Mouse (Mus musculus) megakaryocyte, adult 5-6 weeks (primary cell): ENCODE results near the gene Hbb-y. TPM values are rescaled to one million over a fixed set of nuclear protein-coding genes. Genes with fewer than 3 reads are reported as not detected.
A peak's percentile ranks its signal among the peaks of the same experiment; 100 is the strongest.
"Not testable (repeated sequence)": the region's sequence is repeated elsewhere in the genome, so short reads cannot be mapped to it uniquely, and the experiment has no call there.

ENCODE experiments used
- ATAC-seq: 2 replicates; pipeline ENCODE4 v1.8.0; 2016; ENCODE audit warnings: mild to moderate bottlenecking, inconsistent platforms; ENCODE audit not compliant: poor library complexity, severe bottlenecking
- total RNA-seq, 2 experiments: library from RNA; stranded (forward) in 1 of 2; stranded (reverse) in 1 of 2; fragments of 153-499, 151-499 nt in 1 of 2; fragments of 221-1000, 200-1000 nt in 1 of 2; gene quantifications; 2 replicates each; pipeline versions ENCODE4 v1.2.3 to v1.2.4; 2015 to 2017

Gene Hbb-y
- total RNA-seq (2015): not detected in 2 replicates
- total RNA-seq (2017): not detected in 2 replicates

DNA sequence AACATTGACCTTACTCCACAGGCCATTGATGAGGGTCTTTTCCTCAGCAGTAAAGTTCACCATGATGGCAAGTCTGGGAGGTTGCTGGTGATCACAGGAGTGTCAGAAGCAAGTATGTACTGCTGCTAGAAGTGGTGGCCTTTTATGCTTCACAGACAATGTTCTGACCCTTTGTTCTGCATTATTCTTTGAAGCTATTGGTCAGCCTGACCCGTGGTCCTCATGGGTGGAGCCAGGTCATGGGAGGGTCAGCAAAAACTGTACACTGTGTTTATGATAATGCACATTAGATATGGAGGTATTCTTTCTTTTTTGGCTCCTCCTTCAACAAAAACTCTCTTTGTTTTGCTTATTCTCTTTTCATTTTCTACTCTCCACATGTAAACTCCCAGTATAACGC lies at the start of gene Hbb-y:
Gene Hbb-y (minus strand): TSS at position 127 of the 400 bp plus-strand sequence.
- no peak for ATAC-seq

DNA sequence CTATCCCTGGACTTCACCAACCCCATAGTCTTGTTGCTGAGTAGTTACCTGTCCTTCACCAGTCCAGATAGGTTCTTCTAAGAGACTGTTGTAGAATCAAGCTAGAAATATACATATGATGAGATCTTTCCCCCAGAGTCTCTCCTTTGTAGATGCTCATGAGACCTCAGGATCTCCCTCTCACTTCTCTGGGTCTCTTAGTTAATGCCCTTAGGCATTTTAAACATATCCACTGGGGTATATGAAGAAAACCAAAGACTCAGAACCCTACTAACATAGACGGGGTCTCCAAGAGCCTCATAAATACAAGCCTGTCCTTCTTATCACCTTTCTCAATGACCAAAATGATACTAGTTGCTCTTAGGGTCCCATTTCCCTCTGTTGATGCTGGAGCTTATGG lies 41.4 kb upstream of the Hbb-y start, which contains the start of gene Olfr64:
Gene Olfr64 (minus strand): TSS at position 101 of the 400 bp plus-strand sequence.
- ATAC-seq: no peak

GRCm38 (mm10) chr7:103886152-103886551 lies 33.1 kb upstream of the Hbb-y start, which contains the start of gene Olfr66:
TSS of gene Olfr66 (minus strand) at chr7:103886252.
- no peak for ATAC-seq

GRCm38 (mm10) chr7:103877093-103877492 lies 24.1 kb upstream of the Hbb-y start:
- ATAC-seq: no peak

DNA sequence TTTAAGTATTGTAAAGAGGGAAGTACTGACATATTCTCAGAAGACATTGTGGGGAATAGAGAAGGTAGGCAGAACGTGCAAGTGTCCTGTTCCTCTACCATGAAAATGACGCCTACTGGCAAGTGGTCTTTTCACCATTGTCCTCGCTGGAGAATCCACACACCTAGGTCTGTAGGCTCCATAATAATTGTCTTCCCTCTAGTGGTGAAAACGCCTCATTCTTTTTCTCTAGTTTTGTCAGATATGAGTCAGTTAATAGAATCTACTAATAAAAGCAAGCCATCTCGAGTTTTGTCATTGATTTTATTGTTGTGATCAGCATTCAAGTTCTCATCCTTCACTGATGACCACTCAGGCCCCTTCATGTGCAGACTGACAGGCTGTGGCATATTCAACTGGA lies 21.4 kb upstream of the Hbb-y start:
- peak; percentile 31; the same call in 1 of the 2 replicates for ATAC-seq

DNA sequence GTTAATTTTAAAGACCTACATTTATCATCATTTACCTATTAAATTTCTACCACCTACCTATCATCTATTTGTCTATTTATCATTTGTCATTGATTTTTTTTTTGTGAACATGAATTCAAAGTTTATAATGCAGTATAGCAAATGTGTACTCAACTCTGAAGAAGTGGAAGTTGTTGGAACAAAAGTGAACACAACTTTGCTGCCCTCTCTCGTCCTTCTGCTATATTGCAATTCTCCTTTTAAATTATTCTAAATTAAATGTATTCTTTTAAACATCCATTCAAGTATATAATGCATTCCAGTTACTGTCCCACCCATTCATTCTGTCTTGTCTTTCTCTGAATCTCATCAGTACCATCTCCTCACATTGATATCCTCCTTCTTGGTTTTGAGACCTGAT lies 20.0 kb upstream of the Hbb-y start:
- peak; percentile 47; the same call in 1 of the 2 replicates for ATAC-seq

- peak; percentile 62 for ATAC-seq
These were observed 17.7 kb upstream of the Hbb-y start for GRCm38 (mm10) chr7:103870667-103871066.

- ATAC-seq: peak; percentile 23; the same call in 1 of the 2 replicates
These were observed 12.7 kb upstream of the Hbb-y start for GRCm38 (mm10) chr7:103865716-103866115.

DNA sequence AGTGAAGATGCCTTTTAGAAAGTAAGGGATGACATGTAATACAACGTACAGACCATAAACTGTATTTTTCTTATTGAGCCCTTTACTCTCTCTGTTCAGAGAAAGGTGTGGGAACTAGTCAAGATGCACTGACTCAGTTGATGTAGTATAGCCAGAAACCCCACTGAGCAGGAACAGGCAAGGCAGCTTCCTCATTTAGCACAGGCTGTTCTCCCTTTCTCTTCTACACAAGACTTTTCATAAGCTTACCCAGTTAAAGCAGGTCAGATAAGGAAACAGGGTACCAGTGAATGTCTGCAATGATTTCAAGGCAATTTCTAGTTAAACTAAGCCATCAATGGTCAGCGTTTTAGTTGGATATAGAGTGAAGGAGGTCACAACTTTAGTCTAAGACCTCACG lies 8.5 kb upstream of the Hbb-y start:
- ATAC-seq: peak; percentile 67

- ATAC-seq: peak; percentile 86
These were observed 7.8 kb upstream of the Hbb-y start for GRCm38 (mm10) chr7:103860855-103861254.

- ATAC-seq: peak; percentile 56
These were observed 6.1 kb upstream of the Hbb-y start for GRCm38 (mm10) chr7:103859076-103859475.

GRCm38 (mm10) chr7:103854669-103855068 lies 1.7 kb upstream of the Hbb-y start:
- ATAC-seq: no peak

DNA sequence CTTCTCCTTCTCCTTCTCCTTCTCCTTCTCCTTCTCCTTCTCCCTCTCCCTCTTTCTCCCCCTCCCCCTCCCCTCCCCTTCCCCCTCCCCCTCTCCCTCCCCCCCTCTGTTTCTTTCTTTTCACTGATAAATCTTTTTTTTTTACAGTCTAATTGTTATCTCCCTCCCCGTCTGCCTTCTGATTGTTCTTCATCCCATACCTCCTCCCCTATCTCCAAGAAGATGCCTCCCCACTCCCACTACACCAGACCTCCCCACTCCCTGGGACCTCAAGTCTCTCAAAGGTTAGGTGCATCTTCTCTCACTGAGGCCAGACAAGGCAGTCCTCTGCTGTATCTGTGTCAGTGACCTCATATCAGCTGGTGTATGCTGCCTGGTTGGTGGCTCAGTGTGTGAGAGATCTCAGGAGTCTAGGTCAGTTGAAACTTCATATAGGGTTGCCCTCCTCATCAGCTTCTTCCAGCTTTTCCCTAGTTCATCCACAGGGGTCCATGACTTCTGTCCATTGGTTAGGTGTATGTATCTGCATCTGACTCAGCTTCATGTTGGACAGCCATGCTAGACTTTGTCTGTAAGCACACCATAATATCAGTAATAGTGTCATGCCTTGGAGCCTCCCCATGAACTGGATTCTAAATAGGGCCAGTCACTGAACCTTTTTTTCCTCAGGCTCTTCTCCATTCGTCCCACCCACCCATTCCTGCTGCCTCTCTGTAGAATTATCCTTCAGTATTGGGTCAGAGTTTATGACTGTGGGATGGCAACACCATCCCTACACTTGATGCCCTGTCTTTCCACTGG lies 8.3 kb downstream of the Hbb-y start:
- ATAC-seq: no peak

- ATAC-seq: no peak
These were observed 10.0 kb downstream of the Hbb-y start, which contains the start of gene Hbb-bh1 for GRCm38 (mm10) chr7:103843034-103843433. TSS of gene Hbb-bh1 (minus strand) at chr7:103843164.

GRCm38 (mm10) chr7:103840268-103840667 lies 12.7 kb downstream of the Hbb-y start, which contains the start of gene Hbb-bh2:
TSS of gene Hbb-bh2 (minus strand) at chr7:103840520.
- ATAC-seq: no peak

DNA sequence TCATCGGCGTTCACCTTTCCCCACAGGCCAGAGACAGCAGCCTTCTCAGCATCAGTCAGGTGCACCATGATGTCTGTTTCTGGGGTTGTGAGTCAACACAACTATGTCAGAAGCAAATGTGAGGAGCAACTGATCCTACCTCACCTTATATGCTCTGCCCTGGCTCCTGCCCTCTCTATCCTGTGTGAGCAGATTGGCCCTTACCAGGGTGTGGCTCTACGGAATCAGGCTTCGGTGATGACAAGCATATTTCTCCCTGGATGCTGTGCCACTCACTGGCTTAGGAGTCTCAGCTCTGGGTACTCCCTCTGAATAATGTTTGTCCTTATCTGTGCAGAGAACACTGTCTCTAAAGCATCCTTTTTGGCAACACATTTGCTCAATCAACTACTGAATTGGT lies 25.2 kb downstream of the Hbb-y start, which contains the start of gene Hbb-bs:
Gene Hbb-bs (minus strand): TSS at position 289 of the 400 bp plus-strand sequence.
- ATAC-seq: peak; percentile 46

- peak; percentile 71 for ATAC-seq
These were observed 25.9 kb downstream of the Hbb-y start for GRCm38 (mm10) chr7:103827139-103827538.

DNA sequence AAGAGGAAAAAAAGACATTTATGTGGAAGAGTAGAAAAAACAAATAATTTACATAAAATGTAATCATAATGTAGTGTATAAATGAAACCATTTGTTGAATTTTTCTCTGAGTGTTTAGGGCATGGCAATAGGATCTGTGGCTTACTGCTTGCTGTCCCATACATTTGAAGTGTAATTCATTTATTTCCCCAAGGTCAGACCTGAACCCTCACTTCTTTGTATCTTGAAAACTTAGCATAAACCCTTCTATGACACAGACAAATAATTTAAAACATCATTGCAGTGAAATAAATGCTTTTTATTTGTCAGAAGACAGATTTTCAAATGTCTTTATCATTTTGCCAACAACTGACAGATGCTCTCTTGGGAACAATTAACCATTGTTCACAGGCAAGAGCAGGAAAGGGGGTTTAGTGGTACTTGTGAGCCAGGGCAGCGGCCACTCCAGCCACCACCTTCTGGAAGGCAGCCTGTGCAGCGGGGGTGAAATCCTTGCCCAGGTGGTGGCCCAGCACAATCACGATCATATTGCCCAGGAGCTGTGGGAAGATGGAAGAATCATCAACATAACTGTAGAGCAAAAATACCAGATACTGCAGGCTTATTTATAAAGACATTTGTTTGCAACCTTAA lies 26.6 kb downstream of the Hbb-y start:
- ATAC-seq: no peak

DNA sequence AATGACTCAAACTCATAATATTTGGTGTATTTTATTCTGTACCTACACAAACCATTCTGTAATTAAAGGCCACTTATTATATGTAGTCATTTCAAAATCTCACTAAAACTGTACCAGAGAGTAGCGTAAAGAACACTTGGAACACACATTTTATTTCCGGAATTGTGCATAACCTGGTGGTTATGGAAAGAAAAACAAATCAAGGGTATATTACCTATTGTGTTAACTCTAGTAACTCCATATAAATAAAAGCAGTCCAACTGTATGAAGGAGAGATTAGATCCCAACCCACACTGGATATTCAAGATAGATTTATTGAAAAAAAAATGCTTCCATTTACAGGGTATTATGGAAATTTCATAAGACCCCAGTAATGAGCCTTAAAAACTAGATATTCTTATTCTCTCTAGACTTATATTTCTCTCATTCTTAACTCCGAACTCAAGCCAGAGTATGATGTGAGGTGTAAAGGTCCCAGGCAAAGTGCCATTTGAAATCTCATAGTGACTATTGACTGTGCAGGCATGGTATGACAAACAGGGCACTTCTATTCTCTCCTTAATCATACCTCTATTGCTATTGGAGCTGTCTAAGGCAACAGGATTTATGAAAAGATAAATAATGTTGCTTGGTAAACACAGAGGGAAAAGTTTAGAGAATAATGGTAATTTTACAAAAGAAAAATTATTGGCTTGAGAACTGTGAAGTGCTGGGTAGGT lies 27.3 kb downstream of the Hbb-y start:
- no peak for ATAC-seq

- no peak for ATAC-seq
These were observed 28.4 kb downstream of the Hbb-y start for GRCm38 (mm10) chr7:103824597-103824996.

- not testable (repeated sequence) for ATAC-seq
These were observed 37.9 kb downstream of the Hbb-y start for GRCm38 (mm10) chr7:103815085-103815484.
